Mouse (Mus musculus) CH12.LX (cell line): ENCODE results near the gene Txlng. TPM values are rescaled to one million over a fixed set of nuclear protein-coding genes. Genes with fewer than 3 reads are reported as not detected.

ENCODE experiments used
- DNase-seq: peaks from one replicate; pipeline ENCODE4 v3.0.0-alpha.2; 2013; ENCODE audit errors: extremely low read depth
- H3K27ac ChIP-seq: 2 replicates; pipeline ENCODE4 v1.5.1; 2012; ENCODE audit warnings: low read depth, mild to moderate bottlenecking, control low read depth, moderate library complexity; ENCODE audit not compliant: insufficient read depth
- H3K27me3 ChIP-seq: replicated peaks from 2 replicates; pipeline ENCODE3; 2012; ENCODE audit warnings: inconsistent platforms
- H3K36me3 ChIP-seq, 2 experiments: replicated peaks in 1 of 2; 2 replicates each; pipeline versions ENCODE3 to v1.6.1; 2012; ENCODE audit warnings: inconsistent platforms in 1 of 2, low read length in 1 of 2, mild to moderate bottlenecking in 1 of 2, mixed read lengths in 1 of 2, moderate library complexity in 1 of 2; ENCODE audit not compliant: control insufficient read depth in 1 of 2, insufficient read depth in 1 of 2
- H3K4me1 ChIP-seq, 2 experiments: 2 replicates each; pipeline ENCODE4 v1.6.1; 2012; ENCODE audit warnings: inconsistent platforms in 1 of 2, moderate library complexity in 1 of 2; ENCODE audit not compliant: insufficient read depth in 2 of 2, control insufficient read depth in 1 of 2
- H3K4me2 ChIP-seq: 2 replicates; pipeline ENCODE4 v1.6.1; 2012; ENCODE audit warnings: low read depth, mild to moderate bottlenecking, control low read depth; ENCODE audit not compliant: poor library complexity, insufficient read depth, severe bottlenecking
- H3K4me3 ChIP-seq, 3 experiments: fragments of 150-350 bp in 1 of 3; sonication (generic) in 1 of 3; replicated peaks in 1 of 3; 2 replicates each; pipeline versions ENCODE3 to v1.5.1; 2011 to 2012; ENCODE audit warnings: low read depth in 2 of 3, low read length in 2 of 3, mild to moderate bottlenecking in 2 of 3, moderate library complexity in 2 of 3, control low read depth in 1 of 3, improper control_type of control experiment in 1 of 3, inconsistent platforms in 1 of 3, mixed read lengths in 1 of 3; ENCODE audit not compliant: poor library complexity in 1 of 3
- H3K79me2 ChIP-seq: replicated peaks from 2 replicates; pipeline ENCODE4 v1.6.1; 2012; ENCODE audit warnings: mild to moderate bottlenecking, moderate library complexity; ENCODE audit not compliant: control insufficient read depth, poor library complexity, insufficient read depth, severe bottlenecking; ENCODE audit errors: extremely low read depth
- H3K9ac ChIP-seq: 2 replicates; pipeline ENCODE4 v1.6.1; 2012; ENCODE audit warnings: low read depth, mild to moderate bottlenecking, control low read depth, moderate library complexity; ENCODE audit not compliant: insufficient read depth
- H3K9me3 ChIP-seq: replicated peaks from 2 replicates; pipeline ENCODE3; 2012; ENCODE audit warnings: low read length, inconsistent platforms, mixed read lengths
- BHLHE40 ChIP-seq: IDR thresholded peaks from 2 replicates; pipeline ENCODE4 v1.6.1; 2011; ENCODE audit warnings: mild to moderate bottlenecking, low read depth, low read length, improper control_type of control experiment
- CHD1 ChIP-seq: IDR thresholded peaks from 2 replicates; pipeline ENCODE4 v1.6.1; 2012; ENCODE audit warnings: low read depth, low read length, improper control_type of control experiment, inconsistent platforms
- CTCF ChIP-seq, 2 experiments: IDR thresholded peaks in 1 of 2; conservative IDR thresholded peaks in 1 of 2; 2 replicates each; pipeline ENCODE4 v1.5.1; 2011 to 2012; ENCODE audit warnings: low read depth in 2 of 2, low read length in 2 of 2, improper control_type of control experiment in 1 of 2, inconsistent platforms in 1 of 2, mild to moderate bottlenecking in 1 of 2, moderate library complexity in 1 of 2
- E2F4 ChIP-seq: IDR thresholded peaks from 2 replicates; pipeline ENCODE4 v1.6.1; 2011; ENCODE audit warnings: low read depth, low read length, improper control_type of control experiment; ENCODE audit not compliant: insufficient replicate concordance
- ELF1 ChIP-seq: IDR thresholded peaks from 2 replicates; pipeline ENCODE4 v1.6.1; 2014; ENCODE audit warnings: low read depth, mild to moderate bottlenecking, inconsistent platforms, low read length, improper control_type of control experiment
- ETS1 ChIP-seq: conservative IDR thresholded peaks from 2 replicates; pipeline ENCODE4 v1.6.1; 2012; ENCODE audit warnings: low read depth, mild to moderate bottlenecking, inconsistent platforms, low read length, improper control_type of control experiment, moderate library complexity
- HCFC1 ChIP-seq: IDR thresholded peaks from 2 replicates; pipeline ENCODE4 v1.6.1; 2012; ENCODE audit warnings: low read depth, mild to moderate bottlenecking, inconsistent platforms, low read length, improper control_type of control experiment
- IRF4 ChIP-seq: IDR thresholded peaks from 2 replicates; pipeline ENCODE4 v1.6.1; 2014; ENCODE audit warnings: low read depth, mild to moderate bottlenecking, inconsistent platforms, low read length, improper control_type of control experiment
- JUN ChIP-seq: IDR thresholded peaks from 2 replicates; pipeline ENCODE4 v1.6.1; 2011; ENCODE audit warnings: low read depth, mild to moderate bottlenecking, low read length, improper control_type of control experiment, moderate library complexity; ENCODE audit not compliant: insufficient read depth
- KAT2A ChIP-seq: IDR thresholded peaks from 2 replicates; pipeline ENCODE4 v1.6.1; 2012; ENCODE audit warnings: low read length, improper control_type of control experiment, inconsistent platforms; ENCODE audit not compliant: insufficient replicate concordance
- MAFK ChIP-seq: IDR thresholded peaks from 2 replicates; pipeline ENCODE4 v1.6.1; 2011; ENCODE audit warnings: low read length, improper control_type of control experiment; ENCODE audit not compliant: insufficient replicate concordance
- MAX ChIP-seq: IDR thresholded peaks from 2 replicates; pipeline ENCODE4 v1.6.1; 2011; ENCODE audit warnings: low read length, improper control_type of control experiment
- MAZ ChIP-seq: IDR thresholded peaks from 2 replicates; pipeline ENCODE4 v1.6.1; 2012; ENCODE audit warnings: low read depth, mild to moderate bottlenecking, inconsistent platforms, low read length, improper control_type of control experiment, moderate library complexity
- MEF2A ChIP-seq: IDR thresholded peaks from 2 replicates; pipeline ENCODE4 v1.6.1; 2014; ENCODE audit warnings: low read depth, mild to moderate bottlenecking, inconsistent platforms, low read length, improper control_type of control experiment, borderline replicate concordance
- MXI1 ChIP-seq: IDR thresholded peaks from 2 replicates; pipeline ENCODE4 v1.6.1; 2011; ENCODE audit warnings: mild to moderate bottlenecking, low read depth, low read length, improper control_type of control experiment
- MYC ChIP-seq: IDR thresholded peaks from 2 replicates; pipeline ENCODE4 v1.6.1; 2011; ENCODE audit warnings: low read depth, mild to moderate bottlenecking, improper control_type of control experiment, low read length
- NELFE ChIP-seq: IDR thresholded peaks from 2 replicates; pipeline ENCODE4 v1.6.1; 2011; ENCODE audit warnings: low read depth, low read length, improper control_type of control experiment
- NRF1 ChIP-seq: IDR thresholded peaks from 2 replicates; pipeline ENCODE4 v1.6.1; 2014; ENCODE audit warnings: low read depth, mild to moderate bottlenecking, inconsistent platforms, low read length, improper control_type of control experiment, moderate library complexity
- PAX5 ChIP-seq: IDR thresholded peaks from 2 replicates; pipeline ENCODE4 v1.6.1; 2012; ENCODE audit warnings: low read length, inconsistent platforms, mixed read lengths
- POLR2AphosphoS2 ChIP-seq: IDR thresholded peaks from 2 replicates; pipeline ENCODE4 v1.6.1; 2011; ENCODE audit warnings: low read depth, low read length, improper control_type of control experiment
- SIN3A ChIP-seq: IDR thresholded peaks from 2 replicates; pipeline ENCODE4 v1.6.1; 2012; ENCODE audit warnings: low read length, improper control_type of control experiment, inconsistent platforms
- SMC3 ChIP-seq: IDR thresholded peaks from 2 replicates; pipeline ENCODE4 v1.6.1; 2011; ENCODE audit warnings: low read depth, low read length, improper control_type of control experiment
- TBP ChIP-seq: conservative IDR thresholded peaks from 2 replicates; pipeline ENCODE4 v1.6.1; 2011; ENCODE audit warnings: low read depth, low read length, improper control_type of control experiment
- TCF12 ChIP-seq: IDR thresholded peaks from 2 replicates; pipeline ENCODE4 v1.6.1; 2014; ENCODE audit warnings: low read depth, mild to moderate bottlenecking, inconsistent platforms, low read length, improper control_type of control experiment
- UBTF ChIP-seq: IDR thresholded peaks from 2 replicates; pipeline ENCODE4 v1.6.1; 2012; ENCODE audit warnings: low read depth, mild to moderate bottlenecking, inconsistent platforms, low read length, improper control_type of control experiment, moderate library complexity
- USF1 ChIP-seq: IDR thresholded peaks from 2 replicates; pipeline ENCODE4 v1.6.1; 2014; ENCODE audit warnings: low read depth, mild to moderate bottlenecking, inconsistent platforms, low read length, improper control_type of control experiment
- ZMIZ1 ChIP-seq: IDR thresholded peaks from 2 replicates; pipeline ENCODE4 v1.6.1; 2012; ENCODE audit warnings: low read depth, mild to moderate bottlenecking, inconsistent platforms, low read length, improper control_type of control experiment
- ZNF384 ChIP-seq: IDR thresholded peaks from 2 replicates; pipeline ENCODE4 v1.6.1; 2012; ENCODE audit warnings: low read depth, low read length, improper control_type of control experiment, inconsistent platforms
- dilution Hi-C: fragments of 300-500 bp; cut with MboI; formaldehyde crosslinking; loops from 2 replicates; pipeline ENCODE4 v1.14.3; 2020; ENCODE audit warnings: low sequenced_read_pairs; ENCODE audit not compliant: extremely low pct_unique_long_range_greater_than_20kb, extremely low pct_ligation_motif_present
- in situ Hi-C: fragments of 300-500 bp; cut with MboI; formaldehyde crosslinking; loops from 3 replicates; pipeline ENCODE4 v1.14.3; 2019; ENCODE audit warnings: low sequenced_read_pairs, low pct_ligation_motif_present, low pct_unique_long_range_greater_than_20kb, mixed read lengths
- polyA plus RNA-seq: library from polyadenylated mRNA; unstranded; fragments of >175 nt; gene quantifications from 2 replicates; pipeline ENCODE4 v1.2.1, GENCODE M21; 2012; ENCODE audit warnings: low read depth; ENCODE audit not compliant: insufficient read length
- total RNA-seq, 2 experiments: library from RNA; depleted of rRNA; stranded (reverse); fragments of 300-350 nt in 1 of 2; fragments of >200 nt in 1 of 2; gene quantifications; 2 replicates each; pipeline ENCODE4 v1.2.3; 2012 to 2014

Gene Txlng
- total and polyA plus RNA-seq, 3 experiments, result 12.7 to 29.2 (median 22.1) TPM

GRCm38 (mm10) chrX:162752418-162752817, 76.8 kb downstream of the Txlng start:
- no peaks in the 10 kb centered on the region for H3K9me3 ChIP-seq
- dilution Hi-C loops (no loop called here), in situ Hi-C loops (no loop called here)
- no peak overlapping the region for H3K27ac ChIP-seq
- no peak overlapping the region for H3K4me3 ChIP-seq
- no peaks in the 10 kb centered on the region for H3K36me3 ChIP-seq
- no peak for DNase-seq
- H3K9ac ChIP-seq, result no peak overlapping the region
- no peak overlapping the region for H3K4me2 ChIP-seq
- no peaks in the 10 kb centered on the region for H3K27me3 ChIP-seq
- TF ChIP-seq MAZ (no peak), TCF12 (no peak), USF1 (no peak), MXI1 (no peak), NRF1 (no peak), E2F4 (no peak), MEF2A (no peak), ZNF384 (no peak), MYC (no peak), KAT2A (no peak), SIN3A (no peak), TBP (no peak), IRF4 (no peak), MAX (no peak), POLR2AphosphoS2 (no peak), PAX5 (no peak), JUN (no peak), ELF1 (no peak), ZMIZ1 (no peak)
- peaks cover 0 to 3% of the 10 kb centered on the region in 2 experiments; a peak in 2 of 4 replicates for H3K4me1 ChIP-seq
- H3K79me2 ChIP-seq, result no peaks in the 10 kb centered on the region

DNA sequence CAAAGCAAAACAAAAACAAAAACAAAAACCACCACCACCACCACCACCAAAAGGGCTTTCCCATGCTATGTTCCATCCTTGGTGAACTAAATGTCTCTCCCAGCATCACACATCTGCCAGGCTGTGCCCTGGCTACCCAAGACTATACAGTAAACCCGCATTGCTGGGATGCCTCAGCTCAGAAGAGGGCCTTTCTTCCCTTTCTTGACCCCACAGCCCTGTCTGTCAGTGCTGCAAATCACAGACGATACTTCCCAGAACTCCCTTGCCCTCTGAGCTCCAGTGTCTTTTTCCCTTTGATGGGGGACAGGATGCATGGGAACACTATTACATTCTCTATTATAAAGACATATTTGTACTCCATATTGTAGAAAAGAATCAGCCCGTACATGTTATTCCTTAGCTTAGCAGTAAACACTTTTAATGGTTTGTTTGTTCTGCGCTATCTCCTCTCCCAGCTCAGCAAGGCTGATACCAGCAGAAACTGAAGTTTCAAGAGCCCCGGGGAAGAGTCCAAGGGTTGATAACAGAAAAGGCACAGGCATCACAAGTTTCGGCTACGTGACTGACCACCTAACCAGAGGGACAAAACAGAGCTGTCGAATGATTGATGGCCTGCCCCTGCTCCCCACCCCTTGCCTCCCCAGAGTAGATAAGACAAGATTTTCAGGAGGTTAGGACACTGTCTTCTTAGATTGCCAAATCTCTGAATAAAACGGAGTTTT, 80.4 kb downstream of the Txlng start:
- H3K27ac ChIP-seq, result no peak overlapping the region

More for the DNA sequence above, 80.4 kb downstream of the Txlng start:
- H3K4me3 ChIP-seq, result no peak overlapping the region
- H3K79me2 ChIP-seq, result no peaks in the 10 kb centered on the region
- H3K27me3 ChIP-seq, result no peaks in the 10 kb centered on the region
- no peak overlapping the region for H3K4me2 ChIP-seq
- in situ Hi-C loops, result loop anchor here (25.0 kb wide), 1 partner anchor 88 kb away; the partner anchor contains the start of gene Txlng
- H3K4me1 ChIP-seq, result peaks cover 0 to 3% of the 10 kb centered on the region in 2 experiments; a peak in 1 of 4 replicates
- no peaks in the 10 kb centered on the region for H3K36me3 ChIP-seq
- H3K9ac ChIP-seq, result no peak overlapping the region
- H3K9me3 ChIP-seq, result no peaks in the 10 kb centered on the region
- dilution Hi-C loops, result no loop called here
- no peak for DNase-seq
- no peak for TF ChIP-seq SMC3
- TF ChIP-seq HCFC1, result no peak
- no peak for TF ChIP-seq PAX5
- no peak for TF ChIP-seq BHLHE40
- TF ChIP-seq TCF12, result no peak
- no peak for TF ChIP-seq CTCF (conservative IDR thresholded peaks at IDR 0.05 in 1 of 2, IDR thresholded peaks at IDR 0.05 in 1 of 2; ENCODE audit: low read depth in 2 of 2, low read length in 2 of 2)
- no peak for TF ChIP-seq JUN
- TF ChIP-seq NELFE, result no peak
- TF ChIP-seq ELF1, result no peak
- TF ChIP-seq MAZ, result no peak
- TF ChIP-seq ZNF384, result no peak
- no peak for TF ChIP-seq KAT2A
- no peak for TF ChIP-seq ETS1
- TF ChIP-seq MAFK, result no peak
- TF ChIP-seq UBTF, result no peak
- TF ChIP-seq CHD1, result no peak
